Mouse (Mus musculus): ENCODE results near the gene Gm13691.
"Not testable (repeated sequence)": the region's sequence is repeated elsewhere in the genome, so short reads cannot be mapped to it uniquely, and the experiment has no call there.

Gm13691 gene

GRCm38 (mm10) chr2:83990253-83990652 is at the start of gene Gm13691:
TSS of gene Gm13691 (plus strand) at chr2:83990553.
- DNase-seq (ENCODE audit: low read depth, low spot score) = not testable (repeated sequence)

GRCm38 (mm10) chr2:83940931-83941361 is 49.4 kb upstream of the Gm13691 start, which contains the start of gene Zswim2:
TSS of gene Zswim2 (minus strand) at chr2:83941228.
- DNase-seq (ENCODE audit: low read depth, low spot score) = peak; percentile 88

- no peak for DNase-seq (ENCODE audit: low read depth, low spot score)
Measured at GRCm38 (mm10) chr2:83941378-83941777, 49.0 kb upstream of the Gm13691 start.

GRCm38 (mm10) chr2:83941792-83942191 is 48.6 kb upstream of the Gm13691 start:
- DNase-seq (ENCODE audit: low read depth, low spot score) = no peak

DNA sequence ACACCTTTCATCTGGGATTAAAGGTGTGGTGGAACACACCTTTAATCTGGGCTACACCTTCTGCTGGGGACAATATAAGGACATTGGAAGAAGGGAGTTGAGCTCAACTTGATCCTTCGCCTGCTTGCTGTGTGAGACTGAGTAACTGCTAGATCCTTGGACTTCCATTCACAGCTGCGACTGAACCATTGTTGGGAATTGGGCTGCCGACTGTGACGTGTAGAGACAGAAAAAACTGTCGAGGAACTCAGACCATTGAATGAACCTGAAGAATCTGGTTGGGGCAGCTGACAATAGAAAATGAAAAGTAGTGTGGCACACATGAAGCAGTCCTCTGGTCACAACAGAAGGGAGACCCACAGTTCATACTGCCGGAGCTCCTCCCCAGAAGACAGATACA is 35.0 kb upstream of the Gm13691 start, which contains the start of gene Gm13698:
TSS of gene Gm13698 (plus strand) at position 301 of the 400 bp plus-strand sequence.
- not testable (repeated sequence) for DNase-seq (ENCODE audit: low read depth, low spot score)

DNA sequence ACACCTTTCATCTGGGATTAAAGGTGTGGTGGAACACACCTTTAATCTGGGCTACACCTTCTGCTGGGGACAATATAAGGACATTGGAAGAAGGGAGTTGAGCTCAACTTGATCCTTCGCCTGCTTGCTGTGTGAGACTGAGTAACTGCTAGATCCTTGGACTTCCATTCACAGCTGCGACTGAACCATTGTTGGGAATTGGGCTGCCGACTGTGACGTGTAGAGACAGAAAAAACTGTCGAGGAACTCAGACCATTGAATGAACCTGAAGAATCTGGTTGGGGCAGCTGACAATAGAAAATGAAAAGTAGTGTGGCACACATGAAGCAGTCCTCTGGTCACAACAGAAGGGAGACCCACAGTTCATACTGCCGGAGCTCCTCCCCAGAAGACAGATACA is 29.1 kb upstream of the Gm13691 start, which contains the start of gene Gm13693:
TSS of gene Gm13693 (plus strand) at position 301 of the 400 bp plus-strand sequence.
- DNase-seq (ENCODE audit: low read depth, low spot score) = not testable (repeated sequence)

DNA sequence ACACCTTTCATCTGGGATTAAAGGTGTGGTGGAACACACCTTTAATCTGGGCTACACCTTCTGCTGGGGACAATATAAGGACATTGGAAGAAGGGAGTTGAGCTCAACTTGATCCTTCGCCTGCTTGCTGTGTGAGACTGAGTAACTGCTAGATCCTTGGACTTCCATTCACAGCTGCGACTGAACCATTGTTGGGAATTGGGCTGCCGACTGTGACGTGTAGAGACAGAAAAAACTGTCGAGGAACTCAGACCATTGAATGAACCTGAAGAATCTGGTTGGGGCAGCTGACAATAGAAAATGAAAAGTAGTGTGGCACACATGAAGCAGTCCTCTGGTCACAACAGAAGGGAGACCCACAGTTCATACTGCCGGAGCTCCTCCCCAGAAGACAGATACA is 23.3 kb upstream of the Gm13691 start, which contains the start of gene Gm13695:
TSS of gene Gm13695 (plus strand) at position 301 of the 400 bp plus-strand sequence.
- DNase-seq (ENCODE audit: low read depth, low spot score) = not testable (repeated sequence)

DNA sequence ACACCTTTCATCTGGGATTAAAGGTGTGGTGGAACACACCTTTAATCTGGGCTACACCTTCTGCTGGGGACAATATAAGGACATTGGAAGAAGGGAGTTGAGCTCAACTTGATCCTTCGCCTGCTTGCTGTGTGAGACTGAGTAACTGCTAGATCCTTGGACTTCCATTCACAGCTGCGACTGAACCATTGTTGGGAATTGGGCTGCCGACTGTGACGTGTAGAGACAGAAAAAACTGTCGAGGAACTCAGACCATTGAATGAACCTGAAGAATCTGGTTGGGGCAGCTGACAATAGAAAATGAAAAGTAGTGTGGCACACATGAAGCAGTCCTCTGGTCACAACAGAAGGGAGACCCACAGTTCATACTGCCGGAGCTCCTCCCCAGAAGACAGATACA is 17.5 kb upstream of the Gm13691 start, which contains the start of gene Gm13696:
TSS of gene Gm13696 (plus strand) at position 301 of the 400 bp plus-strand sequence.
- not testable (repeated sequence) for DNase-seq (ENCODE audit: low read depth, low spot score)

DNA sequence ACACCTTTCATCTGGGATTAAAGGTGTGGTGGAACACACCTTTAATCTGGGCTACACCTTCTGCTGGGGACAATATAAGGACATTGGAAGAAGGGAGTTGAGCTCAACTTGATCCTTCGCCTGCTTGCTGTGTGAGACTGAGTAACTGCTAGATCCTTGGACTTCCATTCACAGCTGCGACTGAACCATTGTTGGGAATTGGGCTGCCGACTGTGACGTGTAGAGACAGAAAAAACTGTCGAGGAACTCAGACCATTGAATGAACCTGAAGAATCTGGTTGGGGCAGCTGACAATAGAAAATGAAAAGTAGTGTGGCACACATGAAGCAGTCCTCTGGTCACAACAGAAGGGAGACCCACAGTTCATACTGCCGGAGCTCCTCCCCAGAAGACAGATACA is 11.7 kb upstream of the Gm13691 start, which contains the start of gene Gm13694:
TSS of gene Gm13694 (plus strand) at position 301 of the 400 bp plus-strand sequence.
- not testable (repeated sequence) for DNase-seq (ENCODE audit: low read depth, low spot score)

GRCm38 (mm10) chr2:83984443-83984842 is 5.9 kb upstream of the Gm13691 start, which contains the start of gene Gm13697:
TSS of gene Gm13697 (plus strand) at chr2:83984743.
- DNase-seq (ENCODE audit: low read depth, low spot score) = not testable (repeated sequence)

DNA sequence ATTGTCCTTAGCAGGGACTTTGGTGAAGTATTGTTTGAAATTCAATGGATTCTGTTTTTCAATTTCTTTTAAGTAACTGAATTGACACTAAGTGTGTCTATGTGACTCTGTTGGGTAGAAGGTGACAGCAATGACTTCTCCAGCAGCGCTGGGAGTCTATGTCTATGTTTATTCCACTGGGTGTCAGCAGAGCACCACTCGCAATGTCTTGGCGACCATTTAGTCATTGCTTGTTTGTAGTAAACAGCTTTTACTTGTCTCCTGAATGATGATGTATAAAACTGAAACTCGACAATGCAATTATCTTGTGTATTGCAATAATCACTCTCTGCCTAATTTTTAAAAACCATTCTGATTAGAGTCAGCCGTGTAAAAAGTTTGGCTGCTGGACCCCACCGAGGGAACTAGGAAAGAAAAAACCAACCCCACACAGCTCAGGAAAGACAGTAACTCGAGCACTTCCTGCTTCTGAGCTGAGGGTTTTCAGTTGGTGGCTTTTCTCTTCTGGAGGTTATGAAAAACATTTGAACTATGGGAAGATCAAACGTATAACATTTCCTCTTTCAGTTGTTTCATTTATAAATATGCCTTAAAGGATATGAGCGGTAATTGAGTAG is 3.4 kb downstream of the Gm13691 start:
- DNase-seq (ENCODE audit: low read depth, low spot score) = not testable (repeated sequence)

- not testable (repeated sequence) for DNase-seq (ENCODE audit: low read depth, low spot score)
Measured at GRCm38 (mm10) chr2:83994526-83994925, 4.2 kb downstream of the Gm13691 start.

DNA sequence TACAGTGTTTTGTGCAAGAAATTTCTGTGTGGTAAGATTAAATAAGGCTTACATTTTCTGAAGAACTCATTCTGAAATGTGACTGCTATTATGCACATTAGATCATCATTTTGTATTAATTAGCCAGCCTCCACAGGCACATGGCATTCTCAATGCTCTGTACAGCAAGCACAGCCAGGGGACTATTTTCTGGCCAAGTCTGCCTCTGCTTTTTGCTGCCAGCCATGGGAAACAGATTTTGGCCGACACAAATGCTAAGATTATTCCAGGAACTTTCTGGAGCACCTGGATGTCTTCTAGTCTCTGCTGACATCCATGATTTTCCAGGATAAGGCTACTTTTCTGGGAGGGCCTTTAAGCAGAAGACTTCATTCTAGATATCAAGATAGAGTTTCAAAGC is 18.6 kb downstream of the Gm13691 start:
- DNase-seq (ENCODE audit: low read depth, low spot score) = peak; percentile 34

- DNase-seq (ENCODE audit: low read depth, low spot score) = no peak
Measured at GRCm38 (mm10) chr2:84009818-84010217, 19.5 kb downstream of the Gm13691 start.

GRCm38 (mm10) chr2:84014572-84014971 is 24.2 kb downstream of the Gm13691 start:
- DNase-seq (ENCODE audit: low read depth, low spot score) = no peak

DNA sequence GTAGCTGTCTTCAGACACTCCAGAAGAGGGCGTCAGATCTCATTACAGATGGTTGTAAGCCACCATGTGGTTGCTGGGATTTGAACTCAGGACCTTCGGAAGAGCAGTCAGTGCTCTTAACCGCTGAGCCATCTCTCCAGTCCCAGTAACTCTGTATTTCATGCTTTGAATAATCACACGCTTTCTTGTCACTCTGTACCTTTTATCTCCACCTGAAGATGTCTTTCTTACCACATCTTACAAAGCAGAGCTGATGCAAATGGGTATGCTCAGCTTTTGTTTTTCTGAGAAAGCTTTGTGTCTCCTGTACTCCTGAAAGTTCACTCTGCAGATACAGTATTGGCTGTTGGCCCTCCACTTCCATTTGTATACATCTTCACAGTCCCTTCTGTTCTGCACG is 25.9 kb downstream of the Gm13691 start:
- not testable (repeated sequence) for DNase-seq (ENCODE audit: low read depth, low spot score)

GRCm38 (mm10) chr2:84018330-84018729 is 28.0 kb downstream of the Gm13691 start:
- DNase-seq (ENCODE audit: low read depth, low spot score) = no peak

- no peak for DNase-seq (ENCODE audit: low read depth, low spot score)
Measured at GRCm38 (mm10) chr2:84019519-84020305, 29.4 kb downstream of the Gm13691 start.

GRCm38 (mm10) chr2:84021930-84022329 is 31.6 kb downstream of the Gm13691 start:
- no peak for DNase-seq (ENCODE audit: low read depth, low spot score)

- DNase-seq (ENCODE audit: low read depth, low spot score) = peak; percentile 63
Measured at GRCm38 (mm10) chr2:84022905-84023304, 32.6 kb downstream of the Gm13691 start.

DNA sequence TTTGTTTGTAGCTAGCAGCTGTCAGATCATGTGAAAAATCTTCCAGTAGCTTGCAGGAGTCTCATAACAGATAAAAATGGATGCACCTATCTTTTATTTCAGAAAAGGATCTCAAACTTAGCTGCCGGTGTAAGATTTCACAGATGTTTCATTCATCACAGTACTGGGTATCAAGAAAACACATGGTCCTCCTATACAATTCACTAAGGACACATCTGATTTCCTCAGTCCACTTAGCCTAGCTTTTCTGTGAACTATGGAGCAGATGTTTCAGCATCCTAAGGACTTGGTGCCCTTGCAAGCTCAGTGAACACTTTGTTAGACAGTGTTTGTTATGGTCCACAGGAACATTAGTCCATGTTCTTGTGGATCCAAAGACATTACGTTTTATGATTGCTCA is 33.0 kb downstream of the Gm13691 start:
- no peak for DNase-seq (ENCODE audit: low read depth, low spot score)

DNA sequence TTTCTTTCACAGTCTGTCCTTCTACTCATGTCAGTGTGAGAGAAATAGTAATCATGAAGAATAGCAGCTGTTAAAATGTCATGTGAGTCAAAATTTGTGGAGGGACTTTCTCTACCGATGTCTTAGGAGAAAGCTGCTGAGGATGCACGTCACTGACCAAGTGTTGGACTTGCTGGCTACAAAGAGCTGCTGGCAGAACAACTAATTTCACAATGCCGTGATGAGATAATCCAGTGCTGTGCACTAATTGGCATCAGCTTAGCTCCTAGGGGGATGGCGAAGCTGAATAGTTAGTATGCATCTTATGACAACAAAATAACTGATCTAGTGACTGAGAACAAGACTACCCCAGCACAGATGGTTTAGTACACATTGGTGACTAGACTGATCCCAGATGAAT is 34.9 kb downstream of the Gm13691 start:
- no peak for DNase-seq (ENCODE audit: low read depth, low spot score)

All from telencephalon, adult 2 months (tissue).